Mouse (Mus musculus): ENCODE measurements around the gene Zbtb12. TPM values are rescaled to one million over a fixed set of nuclear protein-coding genes. Genes with fewer than 3 reads are reported as not detected.

Zbtb12 gene
- polyA plus RNA-seq, 1 experiment from 2014 or later, result 0.33 TPM

DNA sequence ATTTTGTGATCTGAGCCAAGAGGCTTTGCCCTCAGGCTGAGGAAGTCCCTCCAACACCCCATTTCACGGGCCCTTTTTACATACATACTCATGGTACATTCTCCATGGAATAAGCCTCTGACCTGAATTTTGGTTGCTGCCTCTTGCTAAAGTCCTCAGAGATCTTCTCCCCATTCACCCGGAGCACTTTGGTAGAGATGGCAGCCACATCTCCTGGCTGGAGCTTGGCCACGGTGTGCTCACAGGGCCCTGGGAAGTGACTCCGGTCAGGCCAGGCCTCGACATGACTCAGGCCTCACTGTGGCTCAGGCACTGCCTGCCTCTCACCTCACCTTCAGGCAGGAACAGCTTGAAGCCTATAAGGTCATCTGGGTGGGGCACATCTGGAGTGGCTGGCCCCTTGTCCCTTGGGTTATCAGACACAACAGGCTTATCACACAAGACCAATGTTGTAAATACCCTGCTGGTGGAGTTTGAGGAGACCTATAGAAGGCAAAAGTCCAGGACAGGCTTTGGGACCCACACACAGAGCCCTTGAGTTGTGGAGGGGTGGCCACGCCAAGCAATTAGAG is 38.5 kb upstream of the Zbtb12 start:
- Histone ChIP-seq H3K4me3 (ENCODE audit: low read depth, low read length) (no peak overlapping the region), H3K4me1 (ENCODE audit: insufficient read depth) (peaks cover 13% of the 10 kb centered on the region), H3K27me3 (ENCODE audit: insufficient read depth, low read length) (no peaks in the 10 kb centered on the region), H3K9ac (replicated peaks) (no peak overlapping the region), H3K9me3 (ENCODE audit: low read length) (no peaks in the 10 kb centered on the region), H3K27ac (ENCODE audit: low read depth) (no peak overlapping the region), H3K36me3 (replicated peaks; ENCODE audit: insufficient read depth, low read length) (peaks cover 47% of the 10 kb centered on the region), H3K4me2 (ENCODE audit: low read depth, low read length) (no peak overlapping the region)
- no peak for DNase-seq
- no peak for ATAC-seq
- TF ChIP-seq CTCF (IDR thresholded peaks at IDR 0.05; ENCODE audit: low read depth) (no peak), EP300 (IDR thresholded peaks at IDR 0.05; ENCODE audit: low read depth) (no peak)
- WGBS (ENCODE audit: insufficient replicate concordance), result 78% methylated on average over 6 of the region's 6 CpGs

DNA sequence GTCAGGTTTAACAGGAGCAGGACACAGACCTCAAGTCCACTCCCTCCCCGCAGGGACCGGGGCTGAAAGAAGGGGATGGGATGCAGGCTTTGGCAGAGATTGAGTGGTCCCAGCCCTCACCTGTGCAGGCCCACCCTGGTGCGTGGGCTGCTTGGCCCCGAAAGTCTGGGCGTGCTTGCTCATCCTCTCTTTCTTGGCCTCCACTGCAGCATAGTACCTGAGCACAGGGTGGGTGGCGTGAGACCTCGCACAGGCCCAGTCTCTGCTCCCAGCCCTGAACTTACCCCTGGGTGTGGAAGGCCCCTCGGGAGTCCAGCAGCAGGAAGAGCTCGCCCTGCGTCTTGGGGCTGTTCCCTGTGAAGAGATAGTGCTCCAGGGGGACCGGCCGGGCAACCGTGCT is 34.4 kb upstream of the Zbtb12 start:
- no peaks in the 10 kb centered on the region for H3K27me3 ChIP-seq (ENCODE audit: insufficient read depth, low read length)
- H3K9ac ChIP-seq (replicated peaks), result no peak overlapping the region
- WGBS (ENCODE audit: insufficient replicate concordance), result 91% methylated on average over 13 of the region's 13 CpGs
- DNase-seq (no peak), ATAC-seq (no peak)
- H3K36me3 ChIP-seq (replicated peaks; ENCODE audit: insufficient read depth, low read length), result peaks cover 53% of the 10 kb centered on the region
- no peaks in the 10 kb centered on the region for H3K9me3 ChIP-seq (ENCODE audit: low read length)
- peaks cover 7% of the 10 kb centered on the region for H3K4me1 ChIP-seq (ENCODE audit: insufficient read depth)
- TF ChIP-seq CTCF (IDR thresholded peaks at IDR 0.05; ENCODE audit: low read depth), result no peak
- no peak for TF ChIP-seq EP300 (IDR thresholded peaks at IDR 0.05; ENCODE audit: low read depth)
- no peak overlapping the region for H3K27ac ChIP-seq (ENCODE audit: low read depth)
- no peak overlapping the region for H3K4me3 ChIP-seq (ENCODE audit: low read depth, low read length)
- no peak overlapping the region for H3K4me2 ChIP-seq (ENCODE audit: low read depth, low read length)

DNA sequence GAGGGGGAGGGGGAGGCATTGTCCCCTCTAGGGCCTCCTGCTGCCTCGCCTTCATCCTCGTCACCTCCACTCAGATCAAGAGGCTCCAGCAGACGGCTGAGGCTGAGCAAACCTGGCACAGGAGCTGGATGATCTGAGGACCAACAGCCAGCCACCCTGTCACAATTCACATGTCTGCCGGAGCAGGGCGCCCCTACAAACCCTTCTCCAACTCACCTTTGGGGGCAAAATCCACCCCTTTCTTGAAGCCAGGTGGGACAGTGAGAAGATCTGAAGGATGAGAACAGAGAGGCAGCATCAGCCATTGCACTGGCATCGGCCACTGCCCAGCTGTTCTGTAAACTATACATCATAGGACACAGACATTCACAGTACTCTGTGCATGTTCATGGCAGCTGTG is 32.1 kb upstream of the Zbtb12 start:
- H3K9me3 ChIP-seq (ENCODE audit: low read length), result no peaks in the 10 kb centered on the region
- WGBS (ENCODE audit: insufficient replicate concordance), result 90% methylated on average over 6 of the region's 6 CpGs
- no peaks in the 10 kb centered on the region for H3K27me3 ChIP-seq (ENCODE audit: insufficient read depth, low read length)
- TF ChIP-seq CTCF (IDR thresholded peaks at IDR 0.05; ENCODE audit: low read depth) (no peak), EP300 (IDR thresholded peaks at IDR 0.05; ENCODE audit: low read depth) (no peak)
- DNase-seq (no peak), ATAC-seq (no peak)
- no peak overlapping the region for H3K9ac ChIP-seq (replicated peaks)
- H3K36me3 ChIP-seq (replicated peaks; ENCODE audit: insufficient read depth, low read length), result peaks cover 41% of the 10 kb centered on the region
- H3K4me3 ChIP-seq (ENCODE audit: low read depth, low read length), result no peak overlapping the region
- no peak overlapping the region for H3K27ac ChIP-seq (ENCODE audit: low read depth)
- peaks cover 13% of the 10 kb centered on the region for H3K4me1 ChIP-seq (ENCODE audit: insufficient read depth)
- no peak overlapping the region for H3K4me2 ChIP-seq (ENCODE audit: low read depth, low read length)

DNA sequence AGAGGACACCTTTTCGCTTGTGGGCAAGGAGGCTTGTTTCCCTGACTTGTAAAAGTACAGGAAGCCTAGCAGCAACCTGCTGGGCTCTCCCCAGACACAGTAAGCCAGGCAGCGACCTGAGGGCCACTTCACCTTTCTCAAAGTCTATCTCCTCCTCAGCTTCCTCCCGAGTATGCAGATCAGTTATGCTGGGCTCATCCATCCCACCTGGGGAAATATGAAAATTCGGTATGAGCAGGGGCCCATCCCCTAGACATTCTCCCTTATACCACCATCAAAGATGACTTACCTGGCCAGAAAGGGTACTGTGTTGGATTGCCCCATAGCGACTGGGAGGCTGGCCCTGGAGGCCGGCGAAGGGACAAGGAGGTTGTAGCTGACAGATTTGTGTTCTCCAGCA is 31.7 kb upstream of the Zbtb12 start:
- 90% methylated on average over 7 of the region's 7 CpGs for WGBS (ENCODE audit: insufficient replicate concordance)
- Histone ChIP-seq H3K9ac (replicated peaks) (no peak overlapping the region), H3K4me2 (ENCODE audit: low read depth, low read length) (no peak overlapping the region), H3K4me3 (ENCODE audit: low read depth, low read length) (no peak overlapping the region), H3K36me3 (replicated peaks; ENCODE audit: insufficient read depth, low read length) (peaks cover 42% of the 10 kb centered on the region), H3K27ac (ENCODE audit: low read depth) (no peak overlapping the region), H3K4me1 (ENCODE audit: insufficient read depth) (peaks cover 13% of the 10 kb centered on the region), H3K9me3 (ENCODE audit: low read length) (no peaks in the 10 kb centered on the region), H3K27me3 (ENCODE audit: insufficient read depth, low read length) (no peaks in the 10 kb centered on the region)
- no peak for TF ChIP-seq CTCF (IDR thresholded peaks at IDR 0.05; ENCODE audit: low read depth)
- no peak for TF ChIP-seq EP300 (IDR thresholded peaks at IDR 0.05; ENCODE audit: low read depth)
- no peak for ATAC-seq
- DNase-seq, result no peak

DNA sequence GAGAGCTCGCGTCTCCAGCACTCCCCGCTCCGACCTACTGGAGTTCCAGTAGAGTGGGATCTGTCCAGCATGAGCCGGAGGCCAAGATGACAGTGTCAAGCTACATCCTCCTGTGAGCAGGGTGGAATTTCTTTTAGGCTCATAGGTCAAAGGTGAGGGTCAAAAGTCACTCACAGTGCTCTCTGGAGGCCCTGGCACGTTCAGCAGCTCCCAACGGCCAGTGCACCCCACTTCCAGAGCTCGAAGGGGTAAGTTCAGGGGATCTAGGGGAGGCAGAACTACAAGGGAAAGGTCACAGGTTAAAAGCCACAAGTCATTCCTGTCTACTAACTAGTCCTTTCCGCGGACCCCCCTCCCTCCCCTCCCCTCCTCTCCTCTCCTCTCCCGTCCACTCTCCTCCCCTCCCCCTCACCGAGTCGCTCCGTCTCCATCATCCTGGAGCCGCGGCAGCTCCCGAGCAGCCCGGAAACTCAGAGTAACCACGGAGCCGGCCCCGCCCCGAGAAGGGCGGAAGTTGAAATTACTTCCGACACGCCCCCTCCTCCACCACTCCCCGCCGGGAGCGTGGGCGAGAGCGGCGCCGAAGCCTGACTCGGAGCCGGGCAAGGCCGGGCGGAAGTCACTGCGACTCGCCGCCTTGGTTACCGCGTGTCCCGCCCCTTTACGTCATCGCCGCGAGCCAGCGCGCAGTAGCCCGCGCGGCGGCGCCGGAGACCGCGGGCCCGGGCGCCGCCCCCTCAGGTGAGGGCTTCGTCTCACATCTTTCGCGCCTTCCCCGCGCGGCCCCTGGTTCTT is 29.4 kb upstream of the Zbtb12 start, which contains the start of the genes Skiv2l and Nelfe:
Gene Skiv2l, minus strand, starts transcription at position 489 of the 795 bp plus-strand sequence.
Gene Nelfe, plus strand, starts transcription at position 670 of the 795 bp plus-strand sequence.
- Histone ChIP-seq H3K9ac (replicated peaks) (peak within 1 kb of the TSS; percentile 74), H3K4me3 (ENCODE audit: low read depth, low read length) (peak within 1 kb of the TSS; percentile 72), H3K27me3 (ENCODE audit: insufficient read depth, low read length) (no peaks in the 10 kb centered on the region), H3K27ac (ENCODE audit: low read depth) (peak within 1 kb of the TSS; percentile 69), H3K4me1 (ENCODE audit: insufficient read depth) (peaks cover 13% of the 10 kb centered on the region), H3K36me3 (replicated peaks; ENCODE audit: insufficient read depth, low read length) (peaks cover 46% of the 10 kb centered on the region), H3K4me2 (ENCODE audit: low read depth, low read length) (peak within 1 kb of the TSS; percentile 91), H3K9me3 (ENCODE audit: low read length) (no peaks in the 10 kb centered on the region)
- peak; percentile 99 for DNase-seq
- WGBS (ENCODE audit: insufficient replicate concordance), result 1% methylated on average over 63 of the region's 65 CpGs
- TF ChIP-seq CTCF (IDR thresholded peaks at IDR 0.05; ENCODE audit: low read depth), result 0 out of 2 replicates have a peak, but pooled peaks have one; percentile 9
- TF ChIP-seq EP300 (IDR thresholded peaks at IDR 0.05; ENCODE audit: low read depth), result peak; percentile 73; the same call in 1 of the 2 replicates
- ATAC-seq, result peak; percentile 97

DNA sequence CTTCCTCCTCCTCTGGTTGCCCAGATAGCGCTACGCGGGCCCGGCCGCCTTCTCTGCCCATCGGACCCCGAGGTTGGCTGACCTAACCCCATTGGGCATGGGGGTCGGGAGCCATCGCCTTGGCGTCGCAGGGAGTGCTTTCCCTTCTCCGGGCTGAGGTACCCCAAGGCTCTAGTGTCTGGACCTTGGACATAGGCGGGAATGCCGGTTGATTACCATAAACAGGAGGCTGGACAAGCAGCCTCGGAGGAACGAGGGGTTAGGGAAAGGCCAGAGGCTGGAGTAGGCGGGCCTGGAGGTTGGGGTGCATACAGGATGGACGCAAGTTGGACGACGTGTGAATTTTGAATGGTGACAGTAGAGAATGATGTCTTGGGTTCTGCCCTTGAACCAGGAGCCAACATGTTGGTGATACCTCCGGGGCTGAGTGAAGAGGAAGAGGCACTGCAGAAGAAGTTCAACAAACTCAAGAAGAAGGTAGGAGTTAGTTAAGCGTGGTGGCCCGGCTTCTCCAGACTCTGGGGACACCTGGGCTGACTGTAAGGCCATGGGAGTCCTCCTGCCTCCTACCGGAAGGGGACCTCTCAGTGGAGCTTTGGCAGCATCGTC is 28.7 kb upstream of the Zbtb12 start:
- H3K27me3 ChIP-seq (ENCODE audit: insufficient read depth, low read length), result no peaks in the 10 kb centered on the region
- 2% methylated on average over 25 of the region's 25 CpGs for WGBS (ENCODE audit: insufficient replicate concordance)
- peaks cover 46% of the 10 kb centered on the region for H3K36me3 ChIP-seq (replicated peaks; ENCODE audit: insufficient read depth, low read length)
- ATAC-seq, result peak; percentile 16
- H3K27ac ChIP-seq (ENCODE audit: low read depth), result peak overlapping the region; percentile 67
- no peak for DNase-seq
- H3K9ac ChIP-seq (replicated peaks), result peak overlapping the region; percentile 74
- TF ChIP-seq EP300 (IDR thresholded peaks at IDR 0.05; ENCODE audit: low read depth), result no peak
- TF ChIP-seq CTCF (IDR thresholded peaks at IDR 0.05; ENCODE audit: low read depth), result no peak
- peak overlapping the region; percentile 72 for H3K4me3 ChIP-seq (ENCODE audit: low read depth, low read length)
- peaks cover 13% of the 10 kb centered on the region for H3K4me1 ChIP-seq (ENCODE audit: insufficient read depth)
- no peaks in the 10 kb centered on the region for H3K9me3 ChIP-seq (ENCODE audit: low read length)
- H3K4me2 ChIP-seq (ENCODE audit: low read depth, low read length), result peak overlapping the region; percentile 91

Data from liver, postnatal 0 days (tissue).